Mouse (Mus musculus) spleen, postnatal 36 days (tissue): ENCODE data around the gene Mettl2.
"Not testable (repeated sequence)": the region's sequence is repeated elsewhere in the genome, so short reads cannot be mapped to it uniquely, and the experiment has no call there.

Source experiments
- DNase-seq, 2 experiments: peaks; one replicate each; pipeline ENCODE4 v3.0.0; 2022; ENCODE audit warnings: low spot score in 2 of 2, mixed read lengths in 1 of 2

Mettl2 gene

DNA sequence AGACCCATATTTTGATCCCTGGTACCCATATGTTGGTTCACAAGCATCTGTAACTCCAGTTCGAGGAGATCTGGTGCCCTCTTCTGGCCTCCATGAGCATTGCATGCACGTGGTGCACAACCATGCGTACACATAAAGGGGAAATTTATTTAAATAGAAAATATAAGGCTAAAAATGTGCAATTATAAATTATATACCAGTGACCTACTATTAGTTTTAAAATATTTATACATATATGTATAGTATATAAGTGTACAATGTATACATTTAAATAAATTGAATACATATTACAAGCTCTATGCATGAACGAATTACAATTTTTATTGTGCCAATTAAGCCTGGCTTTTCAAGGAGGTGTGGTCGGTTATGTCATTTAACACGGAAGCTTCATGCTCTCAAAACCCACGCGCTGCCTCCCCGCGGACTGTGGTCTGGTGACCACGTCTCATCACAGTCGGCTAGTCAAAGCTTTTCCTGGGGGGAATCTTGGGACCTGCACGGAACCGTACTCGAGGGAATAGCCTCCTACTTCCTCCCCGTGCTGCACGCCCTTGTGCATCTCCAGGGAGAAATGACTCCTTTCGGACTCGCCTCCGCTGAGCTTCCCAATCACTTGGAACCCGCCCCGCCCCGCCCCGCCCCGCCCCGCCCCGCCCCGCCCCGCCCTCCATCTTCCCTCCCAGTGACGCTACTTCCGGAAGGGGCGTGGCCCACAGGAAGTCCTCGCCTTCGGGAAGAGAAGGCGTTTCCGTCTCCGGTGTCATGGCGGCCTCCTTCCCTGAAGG, at the start of gene Mettl2:
Mettl2 (plus strand) TSS at position 691 of the 785 bp plus-strand sequence.
- DNase-seq, result peak; percentile 75 to 84

DNA sequence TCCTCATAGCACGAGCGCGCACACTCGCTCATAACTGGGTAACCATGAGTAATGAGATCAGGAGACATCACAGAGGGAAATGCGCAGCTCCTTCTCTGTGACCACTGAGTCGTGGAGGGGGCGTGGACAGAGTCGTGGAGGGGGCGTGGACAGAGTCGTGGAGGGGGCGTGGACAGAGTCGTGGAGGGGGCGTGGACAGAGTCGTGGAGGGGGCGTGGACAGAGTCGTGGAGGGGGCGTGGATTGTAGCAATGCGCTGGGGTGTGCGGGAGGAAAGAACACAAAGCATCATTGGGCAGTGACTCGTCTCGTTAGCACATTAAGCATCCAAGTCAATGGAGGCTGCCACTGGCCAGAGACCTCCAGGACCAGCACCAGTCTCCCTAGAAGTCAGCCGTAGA, 13.8 kb upstream of the Mettl2 start:
- DNase-seq, result not testable (repeated sequence)

DNA sequence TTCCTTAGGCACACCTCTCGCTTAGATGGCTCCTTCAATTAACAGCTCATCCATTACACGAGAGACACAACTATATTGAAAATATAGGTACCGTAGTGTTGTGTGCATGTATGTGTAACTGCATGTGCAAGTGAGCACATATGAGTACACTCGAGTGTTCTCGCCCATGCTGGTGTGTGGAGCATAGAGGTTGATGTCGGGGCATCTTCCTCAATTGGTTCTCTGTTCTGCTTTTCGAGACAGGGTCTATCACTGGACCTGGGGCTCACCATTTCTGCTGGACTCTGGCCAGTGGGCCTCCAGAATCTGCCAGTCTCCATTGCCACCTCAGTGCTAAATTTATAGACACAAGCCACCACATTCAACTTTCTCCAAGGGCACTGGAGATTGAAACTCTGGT, 8.4 kb upstream of the Mettl2 start:
- DNase-seq, result no peak

DNA sequence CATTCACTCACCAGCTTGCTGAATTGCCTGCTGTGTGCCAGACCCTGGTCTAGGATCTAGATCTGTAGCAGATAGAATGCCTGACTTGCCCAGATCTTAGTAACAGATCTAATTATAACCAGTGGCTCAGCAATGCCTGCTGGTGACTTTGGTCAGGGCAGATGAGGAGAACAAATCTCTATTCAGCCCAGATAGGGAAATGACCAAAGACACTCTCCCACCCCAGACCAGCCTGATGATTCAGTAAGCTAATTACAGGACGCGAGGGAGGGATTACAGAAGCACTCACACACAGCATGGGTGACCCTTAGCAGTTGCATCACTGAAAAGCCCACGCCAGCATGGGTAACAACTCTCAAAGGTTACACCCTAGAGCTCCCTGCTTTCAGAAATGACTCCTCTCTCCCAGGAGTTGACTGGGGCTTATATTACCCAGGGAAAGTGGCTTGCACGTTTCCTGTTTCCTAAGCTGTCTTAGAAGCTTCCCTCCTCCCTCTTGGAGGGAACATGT, 5.6 kb upstream of the Mettl2 start:
- no peak for DNase-seq

DNA sequence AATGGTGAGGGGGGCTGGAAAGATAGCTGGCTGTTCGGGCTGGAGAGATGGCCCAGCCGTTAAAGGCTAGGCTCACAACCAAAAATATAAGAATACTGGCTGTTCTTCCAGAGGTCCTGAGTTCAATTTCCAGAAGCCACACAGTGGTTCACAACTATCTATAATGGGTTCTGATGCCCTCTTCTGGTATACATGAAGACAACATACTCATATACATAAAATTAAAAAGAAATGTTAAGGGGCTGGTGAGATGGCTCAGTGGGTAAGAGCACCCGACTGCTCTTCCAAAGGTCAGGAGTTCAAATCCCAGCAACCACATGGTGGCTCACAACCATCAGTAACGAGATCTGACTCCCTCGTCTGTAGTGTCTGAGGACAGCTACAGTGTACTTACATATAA, 4.4 kb upstream of the Mettl2 start:
- not testable (repeated sequence) for DNase-seq

DNA sequence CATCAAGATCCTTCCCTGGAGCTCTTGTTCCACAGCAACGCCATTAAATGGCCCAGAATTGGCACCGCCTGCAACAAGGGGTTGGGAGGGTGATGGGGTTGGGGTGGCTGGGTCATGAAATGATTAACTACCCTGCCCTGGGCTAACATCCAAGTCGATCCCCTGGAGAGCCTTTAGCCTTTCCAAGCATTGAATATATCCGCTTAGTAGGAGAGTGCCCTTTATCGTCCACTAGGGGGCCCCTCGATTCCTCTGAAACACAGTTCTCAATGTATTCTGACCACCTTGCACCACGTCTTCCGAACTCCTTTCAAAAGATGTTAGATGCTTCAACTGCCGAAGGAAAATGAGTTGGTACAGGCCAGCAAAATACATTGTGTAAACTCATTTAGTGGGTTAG, 2.2 kb upstream of the Mettl2 start:
- DNase-seq, result peak; percentile 11 to 48

DNA sequence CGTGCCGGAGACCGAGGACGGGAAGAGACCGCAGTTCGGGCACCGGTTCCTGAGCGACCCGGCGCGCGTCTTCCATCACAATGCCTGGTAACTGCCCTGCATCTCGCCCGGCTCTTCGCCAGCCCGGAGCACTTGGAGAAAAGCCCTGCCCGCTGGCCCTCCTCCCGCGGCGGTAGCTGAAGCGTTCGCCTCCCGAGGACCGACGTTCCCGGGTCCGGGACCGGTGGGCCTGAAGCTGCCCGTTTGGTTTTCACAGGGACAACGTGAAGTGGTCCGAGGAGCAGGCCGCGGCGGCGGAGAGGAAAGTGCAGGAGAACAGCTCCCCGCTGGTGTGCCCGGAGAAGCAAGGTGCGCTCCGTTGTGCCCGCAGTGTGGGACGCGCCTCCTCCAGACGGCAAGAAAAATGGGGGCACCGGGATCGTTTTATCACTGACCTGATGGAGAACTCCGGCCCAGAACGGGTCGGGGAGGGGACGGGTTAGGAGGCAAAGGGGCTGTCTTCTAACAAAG, 350 bp downstream of the Mettl2 start:
- DNase-seq, result no peak

DNA sequence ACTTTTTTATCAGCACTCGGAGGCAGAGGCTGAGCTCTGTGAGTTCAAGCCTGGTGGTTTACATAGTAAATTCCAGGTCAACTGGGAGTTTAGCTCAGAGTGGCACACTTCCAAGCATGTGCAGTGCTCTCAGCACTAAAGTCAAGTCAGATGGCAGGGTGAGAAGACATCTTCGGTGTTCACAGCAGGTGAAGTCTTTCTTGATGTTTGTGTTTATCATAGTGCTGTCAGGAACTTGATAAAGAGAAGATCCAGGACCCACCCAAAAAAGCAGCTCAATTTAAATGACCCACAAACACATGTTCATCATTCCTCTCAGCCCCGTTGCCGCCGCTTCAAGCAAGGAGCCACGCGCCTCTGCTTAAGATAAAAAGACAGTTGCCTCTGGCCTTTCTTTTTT, 9.5 kb downstream of the Mettl2 start:
- no peak for DNase-seq

DNA sequence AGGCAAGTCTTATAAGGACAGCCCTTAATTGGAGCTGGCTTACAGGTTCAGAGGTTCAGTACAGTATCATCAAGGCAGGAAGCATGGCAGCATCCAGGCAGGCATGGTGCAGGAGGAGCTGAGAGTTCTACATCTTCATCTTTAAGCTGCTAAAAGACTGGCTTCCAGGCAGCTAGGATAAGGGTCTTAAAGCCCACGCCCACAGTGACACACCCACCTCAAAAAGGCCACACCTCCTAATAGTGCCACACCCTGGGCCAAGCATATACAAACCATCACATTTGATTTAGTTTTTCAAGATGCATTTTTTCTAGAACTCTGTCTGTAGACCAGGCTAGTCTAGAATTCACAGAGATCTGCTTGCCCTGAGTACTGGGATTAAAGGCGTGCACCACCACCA, 11.0 kb downstream of the Mettl2 start:
- not testable (repeated sequence) for DNase-seq

DNA sequence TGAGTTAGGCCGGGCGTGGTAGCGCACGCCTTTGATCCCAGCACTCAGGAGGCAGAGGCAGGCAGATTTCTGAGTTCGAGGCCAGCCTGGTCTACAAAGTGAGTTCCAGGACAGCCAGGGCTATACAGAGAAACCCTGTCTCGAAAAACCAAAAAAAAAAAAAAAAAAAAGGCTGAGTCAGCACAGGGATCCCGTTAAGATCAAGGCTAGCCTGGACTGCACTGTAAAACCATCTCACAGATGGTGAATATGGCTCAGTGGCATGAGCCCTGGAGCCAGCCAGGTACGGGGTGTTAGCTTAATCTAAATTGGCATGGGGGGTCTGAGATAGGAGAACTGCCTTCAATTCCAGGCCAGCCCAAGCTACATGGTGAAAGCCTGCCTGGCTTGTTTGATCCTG, 14.3 kb downstream of the Mettl2 start:
- not testable (repeated sequence) for DNase-seq

DNA sequence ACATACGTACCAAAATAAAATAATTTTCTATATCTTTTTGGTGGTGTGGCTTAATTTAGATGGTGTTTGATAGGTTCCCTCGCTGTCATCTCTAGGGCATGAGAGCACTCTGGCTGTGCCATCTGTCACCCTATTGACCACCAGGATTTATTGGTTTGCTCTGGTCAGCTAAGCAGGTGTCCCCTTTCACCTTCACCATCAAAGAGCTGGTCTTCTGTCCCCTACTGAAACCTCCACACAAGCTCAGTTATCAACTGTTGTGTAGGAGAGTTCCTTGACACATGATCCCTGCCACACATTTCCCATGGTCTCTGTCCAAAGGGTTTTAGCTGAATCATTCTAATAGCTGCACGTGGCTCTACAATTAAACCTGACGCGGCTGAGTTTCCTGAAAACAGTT, 14.9 kb downstream of the Mettl2 start:
- DNase-seq, result no peak

DNA sequence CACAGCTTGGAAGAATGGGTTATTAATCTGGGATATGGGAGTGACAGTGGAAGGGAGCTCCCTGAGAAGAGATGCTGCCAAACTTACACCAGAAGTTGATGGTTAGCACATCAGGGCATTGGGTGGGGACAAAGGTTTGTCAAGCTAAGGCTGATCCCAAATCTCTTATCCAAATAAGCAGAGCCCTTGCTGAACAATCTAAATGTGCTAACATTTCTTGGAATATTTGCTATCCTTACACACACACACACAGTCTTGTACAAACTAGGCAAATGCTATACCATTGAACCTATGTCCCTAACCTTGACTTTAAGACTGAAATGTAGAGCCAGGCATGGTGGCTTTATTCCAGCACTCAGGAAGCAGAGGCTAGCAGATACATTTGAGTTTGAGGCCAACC, 17.3 kb downstream of the Mettl2 start:
- no peak for DNase-seq

DNA sequence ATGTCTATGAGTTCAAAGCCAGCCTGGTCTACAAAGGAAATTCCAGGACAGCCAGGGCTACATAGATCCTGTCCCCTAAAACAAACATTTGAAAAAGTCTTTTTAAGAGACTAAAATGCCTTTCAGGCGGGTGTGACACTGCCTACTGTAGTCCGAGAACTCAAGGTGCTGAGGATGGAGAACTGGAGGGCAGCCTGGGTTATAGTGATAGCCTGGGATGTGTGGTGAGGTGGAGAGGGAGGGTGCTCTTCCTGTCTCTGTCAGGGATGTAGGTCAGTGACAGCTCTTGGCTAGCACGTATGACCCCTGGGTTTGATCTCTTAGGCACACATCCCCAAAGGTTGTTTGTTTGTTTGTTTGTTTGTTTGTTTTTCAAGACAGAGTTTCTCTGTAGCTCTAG, 17.9 kb downstream of the Mettl2 start:
- DNase-seq, result no peak

DNA sequence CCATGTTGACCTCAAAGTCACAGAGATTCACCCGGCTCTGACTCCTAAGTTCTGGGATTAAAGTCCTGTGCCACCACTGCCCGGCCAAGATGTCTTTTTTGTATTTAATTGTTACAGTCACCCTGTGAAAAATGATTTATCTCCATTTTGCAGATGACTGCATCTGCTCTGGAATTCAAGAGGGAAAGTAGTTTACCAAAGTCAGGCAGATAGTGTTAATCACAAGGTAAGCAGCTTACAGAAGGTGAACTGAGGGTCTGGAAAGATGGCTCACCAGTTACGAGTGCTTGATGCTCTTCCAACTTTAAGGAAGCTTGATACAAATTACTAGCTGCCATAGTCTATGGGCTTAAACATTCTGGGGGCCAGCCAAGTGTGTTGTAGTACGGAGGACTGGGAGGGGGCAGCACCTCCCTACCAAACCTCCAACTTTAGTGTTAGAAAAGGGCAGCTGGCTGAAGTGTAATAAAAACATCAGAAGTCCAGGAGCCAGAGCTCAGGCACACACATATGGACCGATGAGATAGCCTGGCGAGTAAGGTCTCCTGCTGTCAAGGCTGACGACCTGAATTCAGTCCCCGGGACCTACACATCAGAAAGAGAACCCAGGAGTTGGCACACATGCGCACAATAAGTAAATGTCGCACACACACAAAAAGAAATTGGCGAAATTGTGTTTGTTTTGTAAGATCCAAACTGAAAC, 18.4 kb downstream of the Mettl2 start:
- DNase-seq, result no peak

DNA sequence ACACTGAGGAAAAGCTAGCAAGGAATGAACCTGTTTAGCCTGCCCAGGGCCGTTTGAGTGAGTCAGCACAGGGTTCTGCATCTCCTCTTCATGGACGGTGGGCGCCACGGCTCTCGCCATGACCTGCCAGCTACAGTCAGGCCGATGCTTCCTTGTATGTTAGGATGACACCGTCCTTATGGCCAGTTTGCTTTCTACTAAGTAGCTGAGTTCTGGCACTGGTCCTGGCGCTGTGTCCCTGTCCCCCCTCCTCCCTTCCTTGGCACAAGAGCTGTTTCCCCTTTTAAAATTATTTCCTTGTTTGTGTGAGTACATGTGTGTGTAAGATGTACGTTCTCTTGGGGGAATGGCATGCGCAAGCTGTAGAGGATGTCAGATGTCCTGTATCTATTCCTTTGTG, 19.0 kb downstream of the Mettl2 start:
- no peak for DNase-seq

DNA sequence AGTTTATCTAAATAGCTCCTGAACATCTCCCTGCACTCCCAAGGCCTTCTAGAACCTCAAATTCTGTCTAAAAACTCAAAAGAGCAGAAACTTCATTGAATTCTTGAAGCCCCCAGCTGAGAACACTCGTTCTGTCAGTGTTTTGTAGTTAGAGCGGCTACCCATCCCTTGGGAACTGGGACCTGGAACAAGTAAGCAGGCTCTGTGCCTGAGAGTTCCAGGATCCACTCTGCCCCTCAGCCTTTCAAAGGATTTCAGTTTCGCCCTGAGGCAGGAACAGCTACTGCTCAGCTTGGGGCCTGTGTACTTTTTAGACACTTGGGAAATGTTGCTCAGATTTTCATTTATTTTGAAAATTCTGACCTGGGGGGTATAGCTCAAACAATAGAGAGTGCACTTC, 20.4 kb downstream of the Mettl2 start, which contains the start of gene Gm10842:
Gm10842 (plus strand) TSS at position 301 of the 400 bp plus-strand sequence.
- no peak for DNase-seq

DNA sequence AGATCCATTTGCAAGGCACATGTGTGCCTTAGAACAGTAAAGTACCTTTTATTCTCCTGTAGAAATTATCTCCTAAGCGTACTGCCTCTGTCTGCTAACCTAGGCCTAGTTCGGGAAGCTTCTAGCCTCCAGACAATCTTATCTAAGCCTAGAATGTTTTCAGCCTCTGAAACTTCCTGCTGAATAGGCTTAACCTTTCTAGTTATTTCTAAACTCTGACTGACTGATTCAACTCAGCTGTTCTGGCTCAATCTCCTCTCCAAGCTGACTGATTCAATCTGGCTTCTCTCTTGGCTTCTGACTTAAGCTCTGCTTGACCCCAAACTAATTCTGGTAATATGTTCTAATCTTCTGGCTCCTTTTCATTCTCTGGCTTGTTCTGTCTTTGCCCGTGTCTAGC, 23.1 kb downstream of the Mettl2 start:
- DNase-seq, result no peak

DNA sequence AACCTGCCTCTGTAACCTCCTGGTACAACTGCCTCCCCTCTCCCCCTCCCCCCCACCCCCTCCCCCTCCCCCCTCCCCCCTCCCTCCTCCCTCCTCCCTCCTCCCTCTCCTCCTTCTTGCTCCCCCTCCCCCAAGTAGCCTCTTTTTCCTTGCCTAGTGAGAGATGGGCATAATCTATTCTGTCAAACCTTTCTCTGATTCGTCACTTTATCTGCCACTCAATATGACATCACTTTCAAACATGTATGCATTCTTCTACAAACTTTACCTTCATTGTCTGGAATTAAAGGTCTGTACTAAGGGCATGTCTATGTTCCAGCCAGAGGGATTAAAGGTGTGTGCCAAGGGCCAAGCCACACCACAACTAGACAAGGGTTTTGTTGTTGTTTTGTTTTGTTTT, 23.5 kb downstream of the Mettl2 start:
- DNase-seq, result no peak

DNA sequence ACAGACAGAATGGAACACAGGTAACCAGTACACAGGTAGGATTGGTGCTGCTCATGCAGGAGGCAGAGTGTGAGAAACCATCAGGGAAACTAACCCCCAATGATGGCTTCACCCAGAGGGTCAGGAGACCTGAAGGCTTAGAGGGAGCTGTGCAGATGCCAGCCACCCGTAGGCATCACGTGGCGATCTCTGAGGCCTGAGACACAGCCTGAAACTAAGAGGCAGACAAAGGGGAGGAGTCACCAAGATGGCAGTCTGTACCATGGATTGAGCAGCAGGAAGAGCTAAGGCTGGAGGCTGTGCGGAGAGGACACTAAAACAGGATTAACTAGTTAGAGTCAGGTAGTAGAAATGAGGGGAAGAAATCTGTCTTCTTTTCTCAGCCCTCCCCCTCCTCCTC, 24.5 kb downstream of the Mettl2 start:
- DNase-seq, result no peak

DNA sequence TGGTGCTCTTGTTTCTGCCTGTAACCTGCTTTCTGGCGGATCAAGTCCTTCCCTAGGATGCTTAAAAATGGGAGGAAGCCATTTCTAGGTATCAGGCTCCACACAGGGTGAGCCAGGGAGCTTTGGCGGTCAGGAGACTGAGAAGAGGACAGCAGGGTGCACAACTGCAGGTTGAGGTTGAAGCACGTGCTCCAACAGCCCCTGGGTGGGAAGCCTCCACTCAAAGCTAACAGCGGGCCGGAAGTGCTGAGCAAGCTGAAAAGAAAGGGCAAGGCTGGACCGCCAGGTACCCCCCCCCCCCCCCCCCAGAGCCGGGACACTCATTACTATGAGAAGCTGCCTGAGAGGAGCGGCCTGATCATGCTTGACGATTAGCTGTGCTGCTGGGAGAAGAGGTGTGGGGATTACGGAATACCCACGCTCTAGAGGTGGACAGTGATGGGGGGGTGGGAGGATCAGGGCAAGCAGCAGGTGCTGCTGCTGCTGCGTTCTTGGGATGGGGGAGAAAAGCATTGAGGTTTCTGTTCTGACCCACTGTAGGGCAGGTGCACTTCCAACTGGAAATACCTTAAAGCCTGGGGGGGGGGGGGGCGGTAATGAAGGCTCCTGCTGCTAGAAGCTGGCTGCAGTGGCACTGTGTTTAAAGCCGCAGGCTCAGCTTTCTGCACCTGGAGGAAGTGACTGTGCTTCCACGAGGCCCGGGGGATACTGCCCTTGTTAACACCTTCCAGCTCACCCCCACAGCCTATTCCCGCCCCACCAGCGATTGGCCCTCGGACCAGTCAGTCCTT, 25.2 kb downstream of the Mettl2 start:
- no peak for DNase-seq

DNA sequence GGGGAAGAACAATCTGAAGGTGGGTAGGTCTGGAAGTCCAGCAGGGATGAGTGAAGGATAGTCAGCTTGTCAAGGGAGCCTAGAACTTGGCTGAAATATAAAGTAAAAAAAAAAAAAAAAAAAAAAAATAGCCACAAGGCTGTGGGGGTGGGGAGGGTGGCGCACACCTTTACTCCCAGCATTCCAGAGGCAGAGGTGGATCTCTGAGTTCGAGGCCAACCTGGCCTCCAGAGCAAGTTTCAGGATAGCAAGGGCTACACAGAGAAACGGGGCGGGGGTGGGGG, 25.7 kb downstream of the Mettl2 start:
- no peak for DNase-seq

DNA sequence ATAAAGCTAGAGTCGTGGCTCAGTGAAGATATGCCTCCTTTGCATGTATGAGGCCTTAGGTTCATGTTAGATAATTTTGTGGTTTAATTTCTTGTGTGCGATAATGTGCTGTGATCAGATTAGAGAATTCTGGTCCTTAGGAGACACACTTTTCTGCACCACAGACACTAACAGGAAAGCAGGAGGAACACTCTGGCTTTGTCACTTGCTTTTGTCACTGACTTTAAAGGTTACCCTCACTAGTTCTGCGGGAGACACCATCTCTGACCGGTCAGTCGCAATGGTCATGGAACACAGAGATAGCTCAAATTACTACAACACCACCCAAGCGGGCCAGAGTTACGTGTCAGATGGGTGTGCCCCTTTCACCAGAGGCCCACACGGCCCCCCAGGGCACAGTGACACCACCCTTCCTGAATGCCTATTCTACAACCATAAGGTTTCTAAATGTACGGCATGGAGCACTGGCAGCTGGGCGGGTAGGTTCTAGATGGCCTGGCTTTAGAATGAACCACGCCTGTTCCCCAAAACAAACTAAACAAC, 26.2 kb downstream of the Mettl2 start:
- no peak for DNase-seq
